Mouse (Mus musculus) limb, embryonic 12.5 days (tissue): ENCODE data around the gene Erp29. TPM values are rescaled to one million over a fixed set of nuclear protein-coding genes. Genes with fewer than 3 reads are reported as not detected.
"Not testable (repeated sequence)": the region's sequence is repeated elsewhere in the genome, so short reads cannot be mapped to it uniquely, and the experiment has no call there.

Source experiments
- ATAC-seq: fragments of 200-750 bp; cut with Nextera tagmentation; 2 replicates; pipeline ENCODE4 v1.8.0; 2017; ENCODE audit warnings: low read depth, moderate TSS enrichment; ENCODE audit not compliant: insufficient number of reproducible peaks, insufficient read depth, low FRiP score, low TSS enrichment
- H3K27ac ChIP-seq: fragments of 300-500 bp; sonication (generic); 2 replicates; pipeline ENCODE4 v1.5.1; 2016; ENCODE audit warnings: mild to moderate bottlenecking, moderate library complexity
- H3K27me3 ChIP-seq: fragments of 300-500 bp; sonication (generic); 2 replicates; pipeline ENCODE4 v1.6.1; 2016; ENCODE audit warnings: mild to moderate bottlenecking, moderate library complexity
- H3K36me3 ChIP-seq: fragments of 300-500 bp; sonication (generic); 2 replicates; pipeline ENCODE4 v1.6.1; 2016; ENCODE audit warnings: mild to moderate bottlenecking, moderate library complexity
- H3K4me1 ChIP-seq: fragments of 300-500 bp; sonication (generic); replicated peaks from 2 replicates; pipeline ENCODE4 v1.6.1; 2016
- H3K4me2 ChIP-seq: fragments of 300-500 bp; sonication (generic); 2 replicates; pipeline ENCODE4 v1.6.1; 2016; ENCODE audit warnings: mild to moderate bottlenecking, moderate library complexity
- H3K4me3 ChIP-seq: fragments of 300-500 bp; sonication (generic); replicated peaks from 2 replicates; pipeline ENCODE4 v1.5.1; 2016; ENCODE audit warnings: mild to moderate bottlenecking
- H3K9ac ChIP-seq: fragments of 300-500 bp; sonication (generic); replicated peaks from 2 replicates; pipeline ENCODE4 v1.6.1; 2016; ENCODE audit warnings: mild to moderate bottlenecking, moderate library complexity
- H3K9me3 ChIP-seq: fragments of 300-500 bp; sonication (generic); 2 replicates; pipeline ENCODE4 v1.6.1; 2016; ENCODE audit warnings: mild to moderate bottlenecking, moderate library complexity
- WGBS: fragments of 180-500 bp; shearing (Covaris S2); methylation state at CpG from one replicate; pipeline ENCODE4 v1.1.7; 2016; 5-methylcytosine and 5-hydroxymethylcytosine counted together
- polyA plus RNA-seq: library from polyadenylated mRNA; unstranded; fragments of >200 nt; fragmentation: Nextera tagmentation; extraction: Ambion mirVana; gene quantifications from 2 replicates; pipeline ENCODE4 v1.2.1, GENCODE M21; 2016

Erp29 gene
- polyA plus RNA-seq, result 115 and 118 TPM in 2 replicates

DNA sequence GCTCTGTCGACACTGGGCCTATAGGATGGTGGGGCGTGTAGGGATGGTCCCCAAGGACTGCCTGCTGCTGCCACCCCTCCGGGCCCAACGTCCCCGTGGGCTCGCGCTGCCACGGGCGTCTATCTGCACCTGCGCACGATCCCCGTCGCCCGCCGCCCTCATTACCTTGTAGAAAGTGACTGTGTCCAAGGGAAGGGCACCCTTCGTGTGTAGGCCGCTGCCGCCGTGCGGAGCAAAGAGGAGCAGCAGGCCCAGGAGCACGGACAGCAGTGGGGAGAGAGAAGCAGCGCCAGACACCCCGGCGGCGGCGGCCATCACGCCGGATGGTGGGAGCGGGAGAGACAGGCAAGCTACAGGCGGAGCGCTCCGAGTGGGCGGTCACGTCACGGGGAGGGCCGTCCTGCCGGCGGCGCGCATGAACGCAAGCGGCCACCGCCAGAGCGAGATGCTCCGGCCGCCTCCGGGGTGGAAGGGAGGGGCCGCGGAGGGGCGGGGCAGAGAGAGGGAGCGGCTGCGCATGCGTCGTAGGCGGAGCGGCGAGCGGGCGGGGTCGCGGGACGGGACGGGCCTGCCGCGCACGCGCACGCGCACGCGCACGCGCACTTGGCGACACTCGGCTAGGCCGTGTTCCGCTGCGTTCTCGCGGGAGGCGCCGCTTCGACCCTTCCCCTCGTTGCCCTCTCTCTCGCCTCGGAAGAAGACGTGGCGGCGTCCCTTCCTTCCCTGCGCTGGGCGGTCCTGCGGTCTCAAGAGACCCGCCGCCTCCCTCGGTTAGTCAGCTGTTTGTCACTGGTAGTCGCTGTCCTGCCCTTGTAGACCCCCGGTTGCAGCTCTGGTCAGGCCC is at the start of gene Erp29:
Gene Erp29 (minus strand): TSS at position 481 of the 844 bp plus-strand sequence.
- no peaks in the 10 kb centered on the region for H3K9me3 ChIP-seq
- peaks cover 29% of the 10 kb centered on the region for H3K36me3 ChIP-seq
- under 1% methylated on average over 89 of the region's 97 CpGs for WGBS
- H3K9ac ChIP-seq, result peak within 1 kb of the TSS; percentile 93
- peak; percentile 88 for ATAC-seq
- peaks cover 30% of the 10 kb centered on the region for H3K4me1 ChIP-seq
- H3K4me3 ChIP-seq, result peak within 1 kb of the TSS; percentile 84
- H3K4me2 ChIP-seq, result peak within 1 kb of the TSS; percentile 80
- H3K27ac ChIP-seq, result peak within 1 kb of the TSS; percentile 93
- no peaks in the 10 kb centered on the region for H3K27me3 ChIP-seq

GRCm38 (mm10) chr5:121501424-121501996 is 49.2 kb upstream of the Erp29 start:
- H3K27me3 ChIP-seq, H3K9ac ChIP-seq, ATAC-seq, H3K36me3 ChIP-seq, H3K4me3 ChIP-seq, H3K27ac ChIP-seq, H3K4me2 ChIP-seq, H3K4me1 ChIP-seq, H3K9me3 ChIP-seq: not testable (repeated sequence)
- 72% methylated on average over 11 of the region's 17 CpGs for WGBS

DNA sequence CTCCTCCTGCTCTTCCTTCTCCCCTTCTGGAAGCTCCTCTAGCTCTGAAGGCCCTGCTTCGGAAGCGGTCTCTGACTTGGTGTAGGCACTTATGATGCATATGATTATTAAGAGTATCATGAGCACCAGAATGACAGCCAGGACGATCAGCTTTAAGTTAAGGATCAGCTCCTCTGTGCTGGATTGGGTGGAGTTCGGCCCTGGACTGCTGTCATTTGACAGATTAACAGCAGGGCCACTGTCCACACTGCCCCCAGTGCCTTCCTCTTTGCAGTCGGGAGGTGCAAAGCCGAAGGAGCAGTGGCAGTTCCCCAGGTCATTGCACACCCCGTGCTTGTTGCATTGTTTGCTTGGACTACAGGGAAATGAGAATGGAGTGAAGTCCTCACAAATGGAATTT is 48.4 kb upstream of the Erp29 start:
- no peak for ATAC-seq
- no peaks in the 10 kb centered on the region for H3K9me3 ChIP-seq
- no peaks in the 10 kb centered on the region for H3K36me3 ChIP-seq
- no peak overlapping the region for H3K4me2 ChIP-seq
- no peak overlapping the region for H3K4me3 ChIP-seq
- no peaks in the 10 kb centered on the region for H3K4me1 ChIP-seq
- WGBS, result 68% methylated on average over 7 of the region's 7 CpGs
- no peak overlapping the region for H3K9ac ChIP-seq
- H3K27me3 ChIP-seq, result no peaks in the 10 kb centered on the region
- H3K27ac ChIP-seq, result no peak overlapping the region

- WGBS, result 72% methylated on average over 8 of the region's 8 CpGs
Measured at GRCm38 (mm10) chr5:121493305-121493704, 41.0 kb upstream of the Erp29 start.

GRCm38 (mm10) chr5:121484801-121485200 is 32.5 kb upstream of the Erp29 start:
- Histone ChIP-seq H3K27me3 (no peaks in the 10 kb centered on the region), H3K4me2 (no peak overlapping the region), H3K36me3 (no peaks in the 10 kb centered on the region), H3K9me3 (no peaks in the 10 kb centered on the region), H3K4me3 (no peak overlapping the region), H3K27ac (no peak overlapping the region), H3K4me1 (no peaks in the 10 kb centered on the region), H3K9ac (no peak overlapping the region)
- no peak for ATAC-seq
- 87% methylated on average over 5 of the region's 5 CpGs for WGBS

More at GRCm38 (mm10) chr5:121493305-121493704, 41.0 kb upstream of the Erp29 start:
- H3K4me2 ChIP-seq, result no peak overlapping the region
- H3K9me3 ChIP-seq, result no peaks in the 10 kb centered on the region
- no peak overlapping the region for H3K27ac ChIP-seq
- ATAC-seq, result no peak
- no peaks in the 10 kb centered on the region for H3K36me3 ChIP-seq
- no peak overlapping the region for H3K4me3 ChIP-seq
- H3K27me3 ChIP-seq, result no peaks in the 10 kb centered on the region
- H3K9ac ChIP-seq, result no peak overlapping the region
- H3K4me1 ChIP-seq, result no peaks in the 10 kb centered on the region

- no peaks in the 10 kb centered on the region for H3K9me3 ChIP-seq
- no peaks in the 10 kb centered on the region for H3K27me3 ChIP-seq
- no peak overlapping the region for H3K27ac ChIP-seq
- H3K4me2 ChIP-seq, result no peak overlapping the region
- H3K4me1 ChIP-seq, result no peaks in the 10 kb centered on the region
- peak; percentile 20; the same call in 1 of the 2 replicates for ATAC-seq
- H3K36me3 ChIP-seq, result no peaks in the 10 kb centered on the region
- no peak overlapping the region for H3K4me3 ChIP-seq
- H3K9ac ChIP-seq, result no peak overlapping the region
- WGBS, result 43% methylated on average over 3 of the region's 3 CpGs
Measured at GRCm38 (mm10) chr5:121477680-121478079, 25.4 kb upstream of the Erp29 start.

DNA sequence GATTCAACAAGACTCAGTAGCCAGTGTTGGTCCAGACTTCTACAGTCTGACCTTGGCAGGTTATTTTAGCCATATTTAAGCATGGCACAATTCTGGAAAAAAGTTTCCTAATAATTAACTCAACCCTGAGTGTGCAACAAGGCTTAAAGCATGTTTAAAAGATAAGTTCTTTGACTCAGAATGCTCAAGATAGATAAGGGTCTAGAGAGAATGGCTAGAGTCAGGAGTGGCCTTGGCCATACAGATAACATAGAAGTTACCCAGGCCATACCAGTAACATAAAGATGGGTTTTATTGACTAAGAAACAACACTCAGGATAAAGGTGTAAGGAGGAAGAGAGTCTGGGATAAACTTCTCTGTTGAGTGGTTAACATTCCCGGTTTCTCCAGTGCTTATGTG is 23.7 kb upstream of the Erp29 start:
- H3K4me2 ChIP-seq, result no peak overlapping the region
- no peak overlapping the region for H3K9ac ChIP-seq
- ATAC-seq, result no peak
- no peaks in the 10 kb centered on the region for H3K9me3 ChIP-seq
- 81% methylated on average over 1 of the region's 1 CpGs for WGBS
- H3K27ac ChIP-seq, result no peak overlapping the region
- no peaks in the 10 kb centered on the region for H3K4me1 ChIP-seq
- no peaks in the 10 kb centered on the region for H3K27me3 ChIP-seq
- H3K36me3 ChIP-seq, result no peaks in the 10 kb centered on the region
- no peak overlapping the region for H3K4me3 ChIP-seq

DNA sequence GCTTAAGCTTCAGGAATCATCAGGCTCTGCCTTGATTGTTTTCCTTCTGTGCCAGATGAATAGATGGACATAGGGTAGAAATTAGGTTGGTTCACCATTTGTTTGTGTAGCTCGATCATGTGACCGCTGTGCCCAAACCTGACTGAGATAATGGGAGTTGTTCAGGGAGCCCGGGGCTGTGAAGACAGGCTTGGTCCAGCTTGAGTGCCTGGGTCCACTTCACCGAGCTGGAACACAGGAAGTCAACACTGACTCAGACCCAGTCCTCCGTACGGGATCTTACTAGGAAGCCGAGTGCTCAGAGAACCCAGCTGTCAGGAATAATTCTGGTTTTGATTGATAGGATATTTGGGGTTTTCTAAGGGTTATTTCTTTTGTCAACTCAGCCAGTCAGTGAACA is 22.3 kb upstream of the Erp29 start:
- H3K4me2 ChIP-seq, result no peak overlapping the region
- ATAC-seq, result no peak
- H3K4me1 ChIP-seq, result no peaks in the 10 kb centered on the region
- H3K27ac ChIP-seq, result no peak overlapping the region
- H3K9me3 ChIP-seq, result no peaks in the 10 kb centered on the region
- H3K9ac ChIP-seq, result no peak overlapping the region
- no peaks in the 10 kb centered on the region for H3K27me3 ChIP-seq
- no peak overlapping the region for H3K4me3 ChIP-seq
- no peaks in the 10 kb centered on the region for H3K36me3 ChIP-seq
- WGBS, result 77% methylated on average over 7 of the region's 7 CpGs

GRCm38 (mm10) chr5:121472411-121472810 is 20.1 kb upstream of the Erp29 start:
- no peaks in the 10 kb centered on the region for H3K9me3 ChIP-seq
- WGBS, result 84% methylated on average over 2 of the region's 2 CpGs
- H3K4me2 ChIP-seq, result no peak overlapping the region
- no peak overlapping the region for H3K9ac ChIP-seq
- no peak overlapping the region for H3K4me3 ChIP-seq
- ATAC-seq, result no peak
- H3K27me3 ChIP-seq, result no peaks in the 10 kb centered on the region
- no peak overlapping the region for H3K27ac ChIP-seq
- no peaks in the 10 kb centered on the region for H3K36me3 ChIP-seq
- no peaks in the 10 kb centered on the region for H3K4me1 ChIP-seq

GRCm38 (mm10) chr5:121469566-121469965 is 17.3 kb upstream of the Erp29 start:
- ATAC-seq, result no peak

GRCm38 (mm10) chr5:121463601-121464250 is 11.4 kb upstream of the Erp29 start:
- H3K36me3 ChIP-seq, result no peaks in the 10 kb centered on the region
- H3K9ac ChIP-seq, result no peak overlapping the region
- WGBS, result 69% methylated on average over 5 of the region's 5 CpGs
- ATAC-seq, result no peak
- no peaks in the 10 kb centered on the region for H3K4me1 ChIP-seq
- H3K9me3 ChIP-seq, result no peaks in the 10 kb centered on the region
- H3K4me2 ChIP-seq, result no peak overlapping the region
- peak overlapping the region; percentile 50; the same call in 1 of the 2 replicates for H3K27ac ChIP-seq
- no peak overlapping the region for H3K4me3 ChIP-seq
- no peaks in the 10 kb centered on the region for H3K27me3 ChIP-seq

More at GRCm38 (mm10) chr5:121469566-121469965, 17.3 kb upstream of the Erp29 start:
- H3K4me3 ChIP-seq, result no peak overlapping the region
- no peak overlapping the region for H3K4me2 ChIP-seq
- no peaks in the 10 kb centered on the region for H3K9me3 ChIP-seq
- H3K4me1 ChIP-seq, result no peaks in the 10 kb centered on the region
- H3K36me3 ChIP-seq, result no peaks in the 10 kb centered on the region
- H3K27ac ChIP-seq, result no peak overlapping the region
- H3K27me3 ChIP-seq, result no peaks in the 10 kb centered on the region
- no peak overlapping the region for H3K9ac ChIP-seq
- 16% methylated on average over 3 of the region's 3 CpGs for WGBS
